Mouse (Mus musculus) kidney, adult 2 months (tissue): ENCODE results near the gene Gm47996.

ENCODE experiments used
- CTCF ChIP-seq: fragments of 200-500 bp; conservative IDR thresholded peaks from 2 replicates; pipeline ENCODE4 v1.5.1; 2011; ENCODE audit warnings: low read depth, mild to moderate bottlenecking, control low read depth, low read length, moderate library complexity, mixed read lengths; ENCODE audit not compliant: insufficient read depth, insufficient read length
- POLR2A ChIP-seq: fragments of 200-500 bp; IDR thresholded peaks from one replicate; pipeline ENCODE4 v1.6.1; 2011; ENCODE audit warnings: low read depth, low read length, control low read depth

DNA sequence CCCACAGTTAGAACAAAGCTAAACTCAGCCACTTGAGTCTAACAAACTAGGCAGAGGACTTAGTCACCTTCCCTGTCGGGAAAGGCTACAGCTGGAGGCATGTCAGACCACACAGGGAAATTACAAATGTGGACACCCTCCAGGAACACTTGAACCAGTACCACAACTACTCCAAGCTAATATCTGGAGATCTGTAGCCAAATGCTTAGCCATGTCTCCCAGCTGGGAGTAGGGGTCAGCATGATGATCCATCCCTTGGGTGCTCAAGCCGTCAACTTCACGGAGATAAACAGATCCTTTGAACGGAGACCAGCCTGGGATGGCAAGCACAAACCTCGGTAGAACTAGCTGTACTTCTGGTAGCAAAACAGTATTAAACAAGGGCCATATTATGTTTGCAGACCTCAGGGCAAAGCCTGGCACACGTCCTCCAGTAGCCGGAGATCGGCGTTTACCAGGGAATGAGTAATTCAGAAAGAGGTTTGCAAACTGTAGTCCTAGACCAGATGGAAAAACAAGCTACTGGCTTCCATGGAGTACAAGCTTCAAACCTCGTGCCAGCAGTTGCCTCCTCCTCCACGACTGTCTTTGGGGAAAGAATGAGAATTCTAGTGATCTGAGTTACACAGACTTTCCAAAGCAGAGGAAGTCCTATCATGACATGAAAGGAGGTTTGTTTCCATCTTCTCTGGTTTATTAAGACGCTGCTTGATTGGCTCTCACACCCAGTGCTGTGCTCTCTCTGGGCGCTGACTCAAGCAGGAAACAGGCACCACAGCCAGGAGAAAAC lies 26.4 kb downstream of the Gm47996 start:
- TF ChIP-seq CTCF (no peak), POLR2A (no peak)
